Mouse (Mus musculus) megakaryocyte-erythroid progenitor cell, adult 5-6 weeks (primary cell): ENCODE measurements around the gene Ggt5. TPM values are rescaled to one million over a fixed set of nuclear protein-coding genes. Genes with fewer than 3 reads are reported as not detected.

Experiments
- ATAC-seq: replicated peaks from 2 replicates; pipeline ENCODE4 v1.8.0; 2016; ENCODE audit warnings: mild to moderate bottlenecking, inconsistent platforms; ENCODE audit not compliant: severe bottlenecking, poor library complexity, low FRiP score, low TSS enrichment
- total RNA-seq, 2 experiments: library from RNA; stranded (forward) in 1 of 2; stranded (reverse) in 1 of 2; fragments of 200-1000, 215-1000 nt in 1 of 2; fragments of >200 nt in 1 of 2; fragmentation: Nextera tagmentation in 1 of 2; gene quantifications; 2 replicates each; pipeline ENCODE4 v1.2.3; 2014 to 2017

Gene Ggt5
- total RNA-seq, 2 experiments from 2014 or later, result 0.52 to 0.70 TPM

DNA sequence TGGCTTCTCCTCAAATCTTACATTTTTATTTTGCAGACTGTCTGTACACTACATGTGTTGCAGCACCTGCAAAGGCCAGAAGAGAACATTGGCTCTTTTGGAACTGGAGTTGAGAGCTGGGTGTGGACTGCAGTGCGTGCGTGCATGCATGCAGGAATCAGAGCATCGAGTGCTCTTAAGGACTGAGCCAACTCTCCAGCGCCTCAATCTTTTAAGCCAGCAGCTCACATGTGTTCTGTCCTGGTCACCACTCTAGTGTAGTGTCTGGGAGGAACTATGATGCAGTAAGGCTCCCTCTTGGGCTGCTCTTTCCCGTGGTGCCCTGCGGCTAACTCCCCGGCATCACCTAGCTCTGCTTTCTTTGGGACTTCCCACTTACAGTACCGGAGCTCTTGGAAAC is 56.5 kb downstream of the Ggt5 start:
- ATAC-seq, result no peak

- ATAC-seq, result no peak
Observed at GRCm38 (mm10) chr10:75646406-75646805, 57.3 kb downstream of the Ggt5 start.

DNA sequence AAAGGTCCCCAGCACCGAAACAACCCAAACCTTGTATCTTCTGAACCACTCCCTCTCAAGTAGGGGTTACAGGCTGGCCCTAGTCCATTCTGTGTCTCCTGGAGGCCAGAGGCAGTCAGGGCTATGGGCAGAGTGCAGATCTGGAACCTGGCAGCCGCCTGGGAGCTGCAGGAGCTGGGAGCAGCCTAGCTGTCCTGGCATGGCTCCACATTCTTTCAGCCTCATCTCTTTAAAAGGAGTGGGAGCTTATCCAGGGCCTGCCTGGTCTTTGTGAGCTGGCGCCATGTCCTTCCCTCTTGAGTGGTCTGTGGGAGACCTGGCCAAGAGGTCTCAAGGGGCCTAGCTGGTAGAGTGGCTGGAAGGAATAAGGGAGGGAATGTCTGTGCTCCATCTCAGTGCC is 58.2 kb downstream of the Ggt5 start:
- ATAC-seq, result no peak

DNA sequence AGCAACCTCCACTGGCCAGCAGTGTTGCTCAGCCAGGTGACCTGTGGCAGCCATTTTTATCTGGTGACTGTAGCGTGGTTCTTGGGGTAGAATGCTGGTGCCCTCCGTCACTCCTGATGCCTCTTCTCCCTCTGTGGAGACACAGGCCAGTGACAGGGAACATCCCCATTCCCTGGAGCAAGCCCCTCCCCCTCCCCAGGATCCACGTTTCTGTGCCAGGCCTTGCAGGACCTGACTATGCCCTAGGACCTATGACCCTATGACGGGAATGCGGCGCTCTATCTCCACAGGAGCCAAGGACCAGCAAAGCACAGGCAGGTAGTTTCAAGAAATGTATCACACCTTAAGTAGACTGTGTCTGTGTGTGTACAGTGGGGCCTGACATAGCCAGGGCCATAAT is 59.0 kb downstream of the Ggt5 start:
- ATAC-seq, result no peak

- ATAC-seq, result no peak
Observed at GRCm38 (mm10) chr10:75649001-75649400, 59.9 kb downstream of the Ggt5 start.

DNA sequence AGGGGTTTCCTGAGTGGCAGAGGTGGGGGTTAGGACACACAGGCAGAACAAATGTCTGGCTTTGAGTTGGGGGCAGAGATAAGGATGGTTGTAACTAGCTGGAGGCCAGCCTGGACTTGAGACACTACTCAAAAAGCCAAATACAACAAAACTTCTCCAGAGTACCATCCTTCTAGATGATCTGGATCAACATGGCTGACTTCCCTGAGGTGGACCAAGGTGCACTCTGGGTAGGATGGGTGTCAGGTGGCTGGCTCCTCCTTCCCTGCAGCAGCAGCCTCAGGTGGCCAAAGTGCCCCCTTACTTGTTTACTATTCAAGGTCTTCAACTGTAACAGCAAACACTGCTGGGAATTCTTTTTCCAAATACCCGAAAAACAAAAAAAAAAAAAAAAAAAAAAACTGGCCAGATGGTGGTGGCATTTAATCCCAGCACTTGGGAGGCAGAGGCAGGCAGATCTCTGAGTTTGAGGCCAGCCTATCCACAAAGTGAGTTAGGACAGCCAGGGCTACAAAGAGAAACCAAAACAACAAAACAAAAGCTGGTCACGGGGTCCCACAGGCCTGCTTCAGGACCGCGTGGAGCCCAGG is 60.4 kb downstream of the Ggt5 start:
- no peak for ATAC-seq

- no peak for ATAC-seq
Observed at GRCm38 (mm10) chr10:75650306-75650902, 61.3 kb downstream of the Ggt5 start.

GRCm38 (mm10) chr10:75651381-75652068 is 62.4 kb downstream of the Ggt5 start:
- ATAC-seq, result no peak

DNA sequence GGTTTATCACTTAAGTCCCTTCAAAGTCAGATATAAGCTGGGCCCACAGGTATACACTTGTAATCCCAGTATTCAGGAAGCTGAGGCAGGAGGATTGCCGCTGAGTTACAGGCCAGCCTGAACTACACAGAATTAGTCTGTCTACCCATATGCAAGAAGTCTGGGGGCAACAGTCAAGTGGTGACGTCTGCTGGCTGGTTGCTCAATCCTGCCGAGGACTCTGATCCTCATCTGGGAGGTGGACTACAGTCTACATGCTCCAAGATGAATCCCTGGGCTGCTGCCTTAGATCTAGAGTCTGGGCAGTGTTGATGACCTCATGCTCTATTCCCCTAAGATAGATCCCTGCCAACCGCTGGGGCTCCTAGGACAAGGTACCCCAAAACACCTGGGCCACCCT is 64.9 kb downstream of the Ggt5 start:
- no peak for ATAC-seq

GRCm38 (mm10) chr10:75657165-75657564 is 68.0 kb downstream of the Ggt5 start:
- no peak for ATAC-seq

DNA sequence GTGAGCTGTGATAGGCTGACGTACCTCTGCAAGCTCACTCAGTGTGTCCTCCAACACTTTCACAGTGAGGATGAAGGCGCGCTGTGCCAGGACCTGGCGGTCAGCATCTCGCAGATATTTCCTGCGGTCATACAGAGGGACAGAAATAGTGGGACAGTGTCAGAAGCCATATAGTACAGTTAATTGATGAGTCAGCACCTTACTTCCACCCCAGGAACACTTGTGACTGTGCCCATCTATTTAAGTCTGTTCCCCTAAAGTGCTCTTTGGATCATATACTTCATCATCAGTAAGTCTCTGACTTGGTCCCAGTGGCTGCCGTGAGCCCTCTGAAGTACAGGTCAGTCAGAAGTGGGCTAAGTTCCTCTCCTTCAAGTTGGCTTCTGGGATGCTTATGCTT is 68.6 kb downstream of the Ggt5 start:
- no peak for ATAC-seq

DNA sequence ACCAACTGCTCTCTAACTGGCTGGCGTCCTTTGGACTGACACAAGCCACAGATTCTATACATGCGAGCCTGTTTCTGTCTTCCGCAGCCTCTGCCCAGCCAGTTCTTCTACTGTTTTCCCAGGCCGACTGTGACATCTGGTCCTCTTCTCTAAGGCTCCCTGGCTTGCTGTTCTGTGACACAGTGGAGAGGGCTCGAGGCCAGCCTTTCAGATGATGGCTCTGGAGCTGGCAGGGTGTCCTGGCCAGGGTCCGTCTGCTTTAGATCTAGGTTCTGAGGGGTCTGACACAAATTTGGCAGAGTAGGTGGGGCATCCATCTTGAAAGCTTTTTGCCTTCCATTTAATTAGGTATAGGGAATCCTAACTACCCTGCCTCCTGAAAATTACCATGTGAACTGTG is 72.2 kb downstream of the Ggt5 start:
- ATAC-seq, result no peak

DNA sequence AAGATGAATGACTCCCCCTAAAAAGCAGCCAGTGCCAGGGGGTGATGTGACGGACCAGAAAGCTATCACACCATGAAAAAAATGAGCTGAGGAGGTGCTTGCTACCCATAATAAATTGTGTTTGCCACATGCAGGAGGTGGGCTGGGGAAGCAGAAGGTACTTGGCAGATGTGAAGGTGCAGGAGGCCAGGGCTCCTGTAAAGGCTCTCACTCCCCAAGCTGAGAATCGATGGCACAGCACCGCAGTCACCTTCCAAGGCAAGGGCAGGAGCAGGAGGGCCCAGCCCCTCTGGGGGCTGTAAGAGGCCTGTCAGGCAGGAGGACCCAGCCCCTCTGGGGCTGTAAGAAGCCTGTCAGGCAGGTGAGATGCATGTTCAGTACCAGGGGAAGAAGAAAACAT is 72.7 kb downstream of the Ggt5 start:
- ATAC-seq, result no peak

GRCm38 (mm10) chr10:75662575-75662974 is 73.4 kb downstream of the Ggt5 start:
- ATAC-seq, result no peak

DNA sequence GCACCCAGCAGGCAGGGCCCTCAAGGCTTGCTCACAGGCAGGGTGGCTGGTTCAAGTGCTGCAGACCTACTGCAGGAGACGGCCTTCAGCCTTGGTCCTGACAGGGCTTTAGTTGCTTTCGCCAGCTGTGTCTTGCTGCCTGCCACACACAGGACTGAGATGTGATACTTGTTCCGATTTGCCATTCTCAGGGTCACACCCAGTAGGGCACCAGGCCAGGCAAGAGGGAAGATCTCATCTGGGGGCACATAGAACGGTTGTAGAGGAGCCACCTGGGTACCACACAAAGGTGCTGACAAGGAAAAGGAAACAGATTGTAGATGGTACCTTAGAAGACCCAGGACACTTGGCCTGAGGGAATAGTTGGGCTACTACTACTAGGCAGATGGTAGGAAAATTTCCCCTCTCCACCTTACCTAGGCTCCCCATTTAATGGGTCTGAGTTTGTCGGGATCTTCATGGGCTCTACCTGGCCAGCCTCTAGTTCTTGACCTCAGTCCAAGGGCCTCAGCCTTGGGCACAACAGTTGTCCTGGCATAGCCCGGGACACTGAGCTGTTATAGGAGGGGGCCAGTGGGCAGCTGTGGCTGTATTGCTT is 75.6 kb downstream of the Ggt5 start:
- no peak for ATAC-seq

GRCm38 (mm10) chr10:75666451-75667030 is 77.4 kb downstream of the Ggt5 start:
- no peak for ATAC-seq

Other genes with a start within 250 kb of the Ggt5 start
- gene Upb1, start 188.2 kb upstream of the Ggt5 start, total RNA-seq (2014; fragmentation: Nextera tagmentation), result not detected in 2 replicates
- gene Upb1, start 188.2 kb upstream of the Ggt5 start, total RNA-seq (2017), result 0.19 and 0.50 TPM in 2 replicates
- 113 and 163 TPM in 2 replicates for gene Snrpd3, start 71.8 kb upstream of the Ggt5 start, total RNA-seq (2014; fragmentation: Nextera tagmentation)
- gene Snrpd3, start 71.8 kb upstream of the Ggt5 start, total RNA-seq (2017), result 74.2 and 142 TPM in 2 replicates
- 13.9 and 18.9 TPM in 2 replicates for gene Gucd1, start 71.4 kb upstream of the Ggt5 start, total RNA-seq (2014; fragmentation: Nextera tagmentation)
- 14.8 and 19.3 TPM in 2 replicates for gene Gucd1, start 71.4 kb upstream of the Ggt5 start, total RNA-seq (2017)
- gene Lrrc75b, start 29.0 kb upstream of the Ggt5 start, total RNA-seq (2014; fragmentation: Nextera tagmentation), result 0.07 TPM in 1 of 2 replicates, not detected in the other
- gene Lrrc75b, start 29.0 kb upstream of the Ggt5 start, total RNA-seq (2017), result not detected in 2 replicates
- gene Ggt1, start 27.7 kb upstream of the Ggt5 start, total RNA-seq (2014; fragmentation: Nextera tagmentation), result 3.3 TPM in 1 of 2 replicates, not detected in the other
- not detected in 2 replicates for gene Ggt1, start 27.7 kb upstream of the Ggt5 start, total RNA-seq (2017)
- 2.3 and 4.8 TPM in 2 replicates for gene Susd2, start 54.7 kb downstream of the Ggt5 start, total RNA-seq (2014; fragmentation: Nextera tagmentation)
- 0.69 and 0.94 TPM in 2 replicates for gene Susd2, start 54.7 kb downstream of the Ggt5 start, total RNA-seq (2017)
- gene Cabin1, start 175.0 kb downstream of the Ggt5 start, total RNA-seq (2014; fragmentation: Nextera tagmentation), result 71.3 and 96.2 TPM in 2 replicates
- 25.5 and 33.5 TPM in 2 replicates for gene Cabin1, start 175.0 kb downstream of the Ggt5 start, total RNA-seq (2017)
- 41.3 and 45.6 TPM in 2 replicates for gene Ddt, start 184.1 kb downstream of the Ggt5 start, total RNA-seq (2014; fragmentation: Nextera tagmentation)
- 39.1 and 49.7 TPM in 2 replicates for gene Ddt, start 184.1 kb downstream of the Ggt5 start, total RNA-seq (2017)
- gene Gm20441, start 191.6 kb downstream of the Ggt5 start, total RNA-seq (2014; fragmentation: Nextera tagmentation), result not detected in 2 replicates
- gene Gm20441, start 191.6 kb downstream of the Ggt5 start, total RNA-seq (2017), result not detected in 2 replicates
- gene Gstt3, start 192.1 kb downstream of the Ggt5 start, total RNA-seq (2014; fragmentation: Nextera tagmentation), result 2.0 and 2.7 TPM in 2 replicates
- gene Gstt3, start 192.1 kb downstream of the Ggt5 start, total RNA-seq (2017), result 3.0 TPM in 1 of 2 replicates, not detected in the other
- gene Gstt1, start 209.2 kb downstream of the Ggt5 start, total RNA-seq (2014; fragmentation: Nextera tagmentation), result 0.49 and 2.5 TPM in 2 replicates
- gene Gstt1, start 209.2 kb downstream of the Ggt5 start, total RNA-seq (2017), result 1.4 and 2.1 TPM in 2 replicates
- gene Gstt4, start 233.2 kb downstream of the Ggt5 start, total RNA-seq (2014; fragmentation: Nextera tagmentation), result not detected in 2 replicates
- 0.65 TPM in 1 of 2 replicates, not detected in the other for gene Gstt4, start 233.2 kb downstream of the Ggt5 start, total RNA-seq (2017)
- 9.3 and 15.1 TPM in 2 replicates for gene Gstt2, start 248.1 kb downstream of the Ggt5 start, total RNA-seq (2014; fragmentation: Nextera tagmentation)
- 10.0 and 24.9 TPM in 2 replicates for gene Gstt2, start 248.1 kb downstream of the Ggt5 start, total RNA-seq (2017)